Mouse (Mus musculus) MEL (cell line): ENCODE results near the gene Mef2d. TPM values are rescaled to one million over a fixed set of nuclear protein-coding genes. Genes with fewer than 3 reads are reported as not detected.
A peak's percentile ranks its signal among the peaks of the same experiment; 100 is the strongest.

Experiments used
- DNase-seq: peaks from one replicate; pipeline ENCODE4 v3.0.0; 2011; ENCODE audit warnings: low read depth, low spot score
- H3K27ac ChIP-seq: 2 replicates; pipeline ENCODE4 v1.5.1; 2012; ENCODE audit warnings: low read depth, mild to moderate bottlenecking, control low read depth, low read length, moderate library complexity; ENCODE audit not compliant: control insufficient read depth
- H3K27me3 ChIP-seq, 2 experiments: fragments of 150-350 bp in 1 of 2; sonication (generic) in 1 of 2; 2 replicates each; pipeline ENCODE4 v1.6.1; 2012; ENCODE audit warnings: low read length in 2 of 2, mild to moderate bottlenecking in 2 of 2, improper control_type of control experiment in 1 of 2, moderate library complexity in 1 of 2; ENCODE audit not compliant: insufficient read depth in 2 of 2, control insufficient read depth in 1 of 2
- H3K36me3 ChIP-seq, 2 experiments: 2 replicates each; pipeline ENCODE4 v1.6.1; 2012 to 2014; ENCODE audit warnings: low read length in 2 of 2, improper control_type of control experiment in 1 of 2, inconsistent platforms in 1 of 2, mild to moderate bottlenecking in 1 of 2; ENCODE audit not compliant: insufficient read depth in 2 of 2, control insufficient read depth in 1 of 2
- H3K4me1 ChIP-seq, 2 experiments: fragments of 150-350 bp in 1 of 2; sonication (generic) in 1 of 2; 2 replicates each; pipeline ENCODE4 v1.6.1; 2012; ENCODE audit warnings: low read length in 2 of 2, improper control_type of control experiment in 1 of 2, mild to moderate bottlenecking in 1 of 2; ENCODE audit not compliant: insufficient read depth in 2 of 2, control insufficient read depth in 1 of 2
- H3K4me3 ChIP-seq, 2 experiments: fragments of 150-350 bp in 1 of 2; sonication (generic) in 1 of 2; 2 replicates each; pipeline ENCODE4 v1.5.1; 2012; ENCODE audit warnings: low read depth in 2 of 2, low read length in 2 of 2, mild to moderate bottlenecking in 2 of 2, moderate library complexity in 2 of 2, control low read depth in 1 of 2, improper control_type of control experiment in 1 of 2; ENCODE audit not compliant: control insufficient read depth in 1 of 2, insufficient read depth in 1 of 2
- H3K79me2 ChIP-seq: 2 replicates; pipeline ENCODE4 v1.6.1; 2012; ENCODE audit warnings: mild to moderate bottlenecking, low read length, moderate library complexity; ENCODE audit not compliant: control insufficient read depth, poor library complexity, insufficient read depth
- H3K9ac ChIP-seq: 2 replicates; pipeline ENCODE4 v1.6.1; 2012; ENCODE audit warnings: low read depth, mild to moderate bottlenecking, control low read depth, low read length, moderate library complexity; ENCODE audit not compliant: control insufficient read depth, poor library complexity, severe bottlenecking
- H3K9me3 ChIP-seq: fragments of 150-350 bp; sonication (generic); replicated peaks from 2 replicates; pipeline ENCODE4 v1.6.1; 2012; ENCODE audit warnings: mild to moderate bottlenecking, low read length, improper control_type of control experiment, moderate library complexity; ENCODE audit not compliant: insufficient read depth
- BHLHE40 ChIP-seq: IDR thresholded peaks from 2 replicates; pipeline ENCODE4 v1.6.1; 2012; ENCODE audit warnings: low read depth, mild to moderate bottlenecking, inconsistent platforms, low read length, improper control_type of control experiment, borderline replicate concordance
- CHD1 ChIP-seq: IDR thresholded peaks from 2 replicates; pipeline ENCODE4 v1.6.1; 2012; ENCODE audit warnings: low read depth, mild to moderate bottlenecking, inconsistent platforms, low read length, improper control_type of control experiment
- CHD2 ChIP-seq: IDR thresholded peaks from 2 replicates; pipeline ENCODE4 v1.6.1; 2011; ENCODE audit warnings: low read length, improper control_type of control experiment
- CTCF ChIP-seq, 3 experiments: IDR thresholded peaks in 2 of 3; conservative IDR thresholded peaks in 1 of 3; 2 replicates each; pipeline ENCODE4 v1.5.1; 2011 to 2012; ENCODE audit warnings: low read length in 3 of 3, low read depth in 2 of 3, mild to moderate bottlenecking in 2 of 3, improper control_type of control experiment in 1 of 3, inconsistent platforms in 1 of 3, mixed read lengths in 1 of 3, moderate library complexity in 1 of 3; ENCODE audit not compliant: control insufficient read depth in 1 of 3, insufficient read depth in 1 of 3, poor library complexity in 1 of 3, severe bottlenecking in 1 of 3
- EP300 ChIP-seq, 2 experiments: IDR thresholded peaks; 2 replicates each; pipeline ENCODE4 v1.6.1; 2011; ENCODE audit warnings: improper control_type of control experiment in 2 of 2, low read length in 2 of 2, low read depth in 1 of 2, mild to moderate bottlenecking in 1 of 2
- GATA1 ChIP-seq: IDR thresholded peaks from 2 replicates; pipeline ENCODE4 v1.6.1; 2011; ENCODE audit warnings: low read depth, low read length, improper control_type of control experiment
- JUND ChIP-seq: IDR thresholded peaks from 2 replicates; pipeline ENCODE4 v1.6.1; 2011; ENCODE audit warnings: low read depth, mild to moderate bottlenecking, improper control_type of control experiment, low read length
- MAFK ChIP-seq: IDR thresholded peaks from 2 replicates; pipeline ENCODE4 v1.6.1; 2011; ENCODE audit warnings: low read depth, mild to moderate bottlenecking, low read length, improper control_type of control experiment, borderline replicate concordance
- MAX ChIP-seq: IDR thresholded peaks from 2 replicates; pipeline ENCODE4 v1.6.1; 2011; ENCODE audit warnings: low read length, improper control_type of control experiment
- MAZ ChIP-seq: IDR thresholded peaks from 2 replicates; pipeline ENCODE4 v1.6.1; 2012; ENCODE audit warnings: low read depth, mild to moderate bottlenecking, inconsistent platforms, low read length, improper control_type of control experiment
- MYB ChIP-seq: IDR thresholded peaks from 2 replicates; pipeline ENCODE4 v1.6.1; 2011; ENCODE audit warnings: mild to moderate bottlenecking, low read depth, low read length, improper control_type of control experiment
- MYC ChIP-seq: IDR thresholded peaks from 2 replicates; pipeline ENCODE4 v1.6.1; 2011; ENCODE audit warnings: low read depth, mild to moderate bottlenecking, low read length, improper control_type of control experiment, moderate library complexity
- NELFE ChIP-seq: IDR thresholded peaks from 2 replicates; pipeline ENCODE4 v1.6.1; 2011; ENCODE audit warnings: low read depth, low read length, improper control_type of control experiment
- POLR2A ChIP-seq, 2 experiments: IDR thresholded peaks; 2 replicates each; pipeline ENCODE4 v1.6.1; 2011 to 2012; ENCODE audit warnings: low read length in 2 of 2, mild to moderate bottlenecking in 2 of 2, control low read depth in 1 of 2, improper control_type of control experiment in 1 of 2, low read depth in 1 of 2, moderate library complexity in 1 of 2; ENCODE audit not compliant: control insufficient read depth in 1 of 2, insufficient read depth in 1 of 2, poor library complexity in 1 of 2
- POLR2AphosphoS2 ChIP-seq: IDR thresholded peaks from 2 replicates; pipeline ENCODE4 v1.6.1; 2011; ENCODE audit warnings: low read length, improper control_type of control experiment
- POLR2AphosphoS5 ChIP-seq: IDR thresholded peaks from 2 replicates; pipeline ENCODE4 v1.6.1; 2012; ENCODE audit warnings: low read depth, borderline replicate concordance, mild to moderate bottlenecking, inconsistent platforms, low read length, moderate library complexity, mixed read lengths
- RCOR1 ChIP-seq: IDR thresholded peaks from 2 replicates; pipeline ENCODE4 v1.6.1; 2012; ENCODE audit warnings: low read depth, mild to moderate bottlenecking, inconsistent platforms, low read length, improper control_type of control experiment
- SIN3A ChIP-seq: IDR thresholded peaks from 2 replicates; pipeline ENCODE4 v1.6.1; 2012; ENCODE audit warnings: low read length, improper control_type of control experiment, inconsistent platforms
- SMC3 ChIP-seq: IDR thresholded peaks from 2 replicates; pipeline ENCODE4 v1.6.1; 2011; ENCODE audit warnings: low read depth, low read length, improper control_type of control experiment
- TAL1 ChIP-seq: IDR thresholded peaks from 2 replicates; pipeline ENCODE4 v1.6.1; 2012; ENCODE audit warnings: mild to moderate bottlenecking, inconsistent platforms, low read length, moderate library complexity, mixed read lengths
- TCF12 ChIP-seq: IDR thresholded peaks from 2 replicates; pipeline ENCODE4 v1.6.1; 2014; ENCODE audit warnings: low read depth, mild to moderate bottlenecking, inconsistent platforms, low read length, improper control_type of control experiment, moderate library complexity
- USF1 ChIP-seq: IDR thresholded peaks from 2 replicates; pipeline ENCODE4 v1.6.1; 2014; ENCODE audit warnings: low read depth, mild to moderate bottlenecking, inconsistent platforms, low read length, improper control_type of control experiment, moderate library complexity
- ZKSCAN1 ChIP-seq: IDR thresholded peaks from 2 replicates; pipeline ENCODE4 v1.6.1; 2012; ENCODE audit warnings: low read depth, mild to moderate bottlenecking, inconsistent platforms, low read length, improper control_type of control experiment, moderate library complexity
- ZMIZ1 ChIP-seq: IDR thresholded peaks from 2 replicates; pipeline ENCODE4 v1.6.1; 2012; ENCODE audit warnings: low read depth, mild to moderate bottlenecking, inconsistent platforms, low read length, improper control_type of control experiment, moderate library complexity
- polyA plus RNA-seq, 2 experiments: library from polyadenylated mRNA; stranded (reverse) in 1 of 2; unstranded in 1 of 2; fragments of >175 nt in 1 of 2; fragments of >200 nt in 1 of 2; gene quantifications; 2 replicates each; pipeline versions ENCODE4 v1.2.1 to v1.2.4; 2012; ENCODE audit warnings: low replicate concordance in 2 of 2, low read depth in 1 of 2; ENCODE audit not compliant: insufficient read length in 2 of 2, insufficient read depth in 1 of 2, missing spikeins in 1 of 2
- total RNA-seq: library from RNA; depleted of rRNA; stranded (reverse); fragments of 300-350 nt; gene quantifications from 2 replicates; pipeline ENCODE4 v1.2.3, GENCODE M21; 2012

Gene Mef2d
- total and polyA plus RNA-seq, 3 experiments: 16.9 to 117 (median 71.4) TPM

GRCm38 (mm10) chr3:88156817-88157216 is 14.6 kb downstream of the Mef2d start:
- no peak overlapping the region for H3K4me3 ChIP-seq
- no peaks in the 10 kb centered on the region for H3K9me3 ChIP-seq
- TF ChIP-seq CHD1: no peak
- no peak for TF ChIP-seq USF1
- TF ChIP-seq BHLHE40: no peak
- no peak for TF ChIP-seq TAL1
- TF ChIP-seq MYB: no peak
- TF ChIP-seq MAFK: no peak
- TF ChIP-seq GATA1: no peak
- no peak for TF ChIP-seq CTCF (IDR thresholded peaks at IDR 0.05 in 2 of 3, conservative IDR thresholded peaks at IDR 0.05 in 1 of 3; ENCODE audit: control insufficient read depth in 1 of 3, insufficient read depth in 1 of 3, low read depth in 2 of 3, low read length in 3 of 3, poor library complexity in 1 of 3, severe bottlenecking in 1 of 3)
- TF ChIP-seq EP300 (IDR thresholded peaks at IDR 0.05; ENCODE audit: low read depth in 1 of 2, low read length in 2 of 2): no peak
- TF ChIP-seq, all 39 proteins: peak for 0
- Histone ChIP-seq H3K36me3 (peaks cover 0 to 37% of the 10 kb centered on the region in 2 experiments; a peak in 3 of 4 replicates), H3K27me3 (no peaks in the 10 kb centered on the region), H3K9ac (no peak overlapping the region), H3K79me2 (peaks cover 27% of the 10 kb centered on the region), H3K4me1 (no peaks in the 10 kb centered on the region; a peak in 1 of 4 replicates), H3K27ac (no peak overlapping the region)
- DNase-seq: no peak

GRCm38 (mm10) chr3:88157771-88158597 is 15.8 kb downstream of the Mef2d start:
- no peaks in the 10 kb centered on the region for H3K27me3 ChIP-seq
- peaks cover 0 to 41% of the 10 kb centered on the region in 2 experiments; a peak in 3 of 4 replicates for H3K36me3 ChIP-seq
- no peak overlapping the region for H3K9ac ChIP-seq
- TF ChIP-seq MYC (no peak), ZKSCAN1 (no peak), SMC3 (peak; percentile 30), POLR2A (IDR thresholded peaks at IDR 0.05; ENCODE audit: control insufficient read depth in 1 of 2, insufficient read depth in 1 of 2, low read depth in 1 of 2, low read length in 2 of 2, poor library complexity in 1 of 2) (no peak), CTCF (IDR thresholded peaks at IDR 0.05 in 2 of 3, conservative IDR thresholded peaks at IDR 0.05 in 1 of 3; ENCODE audit: control insufficient read depth in 1 of 3, insufficient read depth in 1 of 3, low read depth in 2 of 3, low read length in 3 of 3, poor library complexity in 1 of 3, severe bottlenecking in 1 of 3) (peak in 2 of 3 experiments; percentile 54 to 72; a peak in 5 of 6 replicates)
- DNase-seq: peak; percentile 47
- no peaks in the 10 kb centered on the region; a peak in 1 of 4 replicates for H3K4me1 ChIP-seq
- H3K4me3 ChIP-seq: no peak overlapping the region
- H3K79me2 ChIP-seq: peaks cover 18% of the 10 kb centered on the region
- H3K9me3 ChIP-seq: no peaks in the 10 kb centered on the region
- no peak overlapping the region for H3K27ac ChIP-seq

- no peak for TF ChIP-seq ZMIZ1
- TF ChIP-seq POLR2AphosphoS5: no peak
- TF ChIP-seq MAFK: no peak
- TF ChIP-seq CHD2: no peak
- no peak for TF ChIP-seq NELFE
- TF ChIP-seq JUND: no peak
- no peak for TF ChIP-seq MYB
- TF ChIP-seq CHD1: no peak
- no peak for TF ChIP-seq SIN3A
- TF ChIP-seq GATA1: no peak
- TF ChIP-seq TCF12: no peak
- no peak for TF ChIP-seq MAZ
- no peak for TF ChIP-seq RCOR1
- TF ChIP-seq BHLHE40: no peak
- no peak for TF ChIP-seq MAX
- no peak for TF ChIP-seq USF1
- TF ChIP-seq SMC3: no peak
- TF ChIP-seq POLR2AphosphoS2: no peak
- TF ChIP-seq, all 39 proteins: peak for 0
- no peak overlapping the region for H3K9ac ChIP-seq
- H3K36me3 ChIP-seq: peaks cover 0 to 44% of the 10 kb centered on the region in 2 experiments; a peak in 3 of 4 replicates
- no peak overlapping the region for H3K4me3 ChIP-seq
- no peaks in the 10 kb centered on the region for H3K9me3 ChIP-seq
- no peaks in the 10 kb centered on the region; a peak in 1 of 4 replicates for H3K4me1 ChIP-seq
- H3K79me2 ChIP-seq: peaks cover 10% of the 10 kb centered on the region; the same call in 1 of the 2 replicates
- no peak overlapping the region for H3K27ac ChIP-seq
- no peak for DNase-seq
- no peaks in the 10 kb centered on the region for H3K27me3 ChIP-seq
Observed at GRCm38 (mm10) chr3:88158991-88159390, 16.8 kb downstream of the Mef2d start.
